Mouse (Mus musculus) heart, embryonic 14.5 days (tissue): ENCODE measurements around the gene Tia1. TPM values are rescaled to one million over a fixed set of nuclear protein-coding genes. Genes with fewer than 3 reads are reported as not detected.
A peak's percentile ranks its signal among the peaks of the same experiment; 100 is the strongest.

Source experiments
- ATAC-seq: fragments of 200-750 bp; cut with Nextera tagmentation; 2 replicates; pipeline ENCODE4 v1.8.0; 2017; ENCODE audit warnings: low read depth, moderate TSS enrichment; ENCODE audit not compliant: insufficient number of reproducible peaks, insufficient read depth, low FRiP score
- H3K27ac ChIP-seq, 2 experiments: fragments of 200-500 bp in 1 of 2; fragments of 300-500 bp in 1 of 2; sonication (generic) in 1 of 2; replicated peaks in 1 of 2; 2 replicates each; pipeline ENCODE4 v1.5.1; 2012 to 2014; ENCODE audit warnings: low read depth in 2 of 2, low read length in 2 of 2, control low read depth in 1 of 2, mild to moderate bottlenecking in 1 of 2, mixed read lengths in 1 of 2; ENCODE audit not compliant: control insufficient read depth in 1 of 2, insufficient read depth in 1 of 2
- H3K27me3 ChIP-seq: fragments of 300-500 bp; sonication (generic); 2 replicates; pipeline ENCODE4 v1.6.1; 2014; ENCODE audit warnings: mild to moderate bottlenecking, low read length, control low read depth; ENCODE audit not compliant: control insufficient read depth, insufficient read depth
- H3K36me3 ChIP-seq: fragments of 300-500 bp; sonication (generic); 2 replicates; pipeline ENCODE4 v1.6.1; 2014; ENCODE audit warnings: mild to moderate bottlenecking, control low read depth, low read length, mixed read lengths; ENCODE audit not compliant: control insufficient read depth, insufficient read depth
- H3K4me1 ChIP-seq, 2 experiments: fragments of 200-500 bp in 1 of 2; fragments of 300-500 bp in 1 of 2; sonication (generic) in 1 of 2; 2 replicates each; pipeline ENCODE4 v1.6.1; 2012 to 2014; ENCODE audit warnings: low read length in 2 of 2, control low read depth in 1 of 2, mixed read lengths in 1 of 2; ENCODE audit not compliant: control insufficient read depth in 2 of 2, insufficient read depth in 2 of 2
- H3K4me2 ChIP-seq: fragments of 300-500 bp; sonication (generic); 2 replicates; pipeline ENCODE4 v1.6.1; 2014; ENCODE audit warnings: mild to moderate bottlenecking, low read length
- H3K4me3 ChIP-seq, 2 experiments: fragments of 200-500 bp in 1 of 2; fragments of 300-500 bp in 1 of 2; sonication (generic) in 1 of 2; 2 replicates each; pipeline ENCODE4 v1.5.1; 2012 to 2014; ENCODE audit warnings: low read length in 2 of 2, mild to moderate bottlenecking in 2 of 2, control low read depth in 1 of 2, low read depth in 1 of 2, moderate library complexity in 1 of 2; ENCODE audit not compliant: control insufficient read depth in 1 of 2, insufficient read depth in 1 of 2
- H3K9ac ChIP-seq: fragments of 300-500 bp; sonication (generic); 2 replicates; pipeline ENCODE4 v1.6.1; 2014; ENCODE audit warnings: mild to moderate bottlenecking, low read length
- H3K9me3 ChIP-seq: fragments of 300-500 bp; sonication (generic); 2 replicates; pipeline ENCODE4 v1.6.1; 2016; ENCODE audit warnings: low read length, control low read depth; ENCODE audit not compliant: control insufficient read depth
- WGBS: fragments of 180-500 bp; shearing (Covaris S2); extraction: QIAGEN DNeasy Blood & Tissue Kit; methylation state at CpG from one replicate; pipeline ENCODE4 v1.1.7; 2014; 5-methylcytosine and 5-hydroxymethylcytosine counted together
- polyA plus RNA-seq: library from polyadenylated mRNA; unstranded; fragments of >200 nt; fragmentation: Nextera tagmentation; extraction: Ambion mirVana; gene quantifications from 2 replicates; pipeline ENCODE4 v1.2.1, GENCODE M21; 2014

Tia1 gene
- polyA plus RNA-seq, 1 experiment from 2014 or later, result 133 TPM

- WGBS, result 86% methylated on average over 3 of the region's 3 CpGs
Observed at GRCm38 (mm10) chr6:86463079-86463478, 59.1 kb downstream of the Tia1 start.

GRCm38 (mm10) chr6:86471317-86471716 is 67.3 kb downstream of the Tia1 start:
- peak overlapping the region; percentile 69 for H3K9ac ChIP-seq
- peak overlapping the region; percentile 62 for H3K4me2 ChIP-seq
- 91% methylated on average over 3 of the region's 3 CpGs for WGBS
- H3K4me1 ChIP-seq, result peaks cover 19 to 29% of the 10 kb centered on the region in 2 experiments
- H3K36me3 ChIP-seq, result peaks cover 23% of the 10 kb centered on the region
- peak overlapping the region in 1 of 2 experiments; percentile 44; a peak in 1 of 4 replicates for H3K4me3 ChIP-seq
- no peak for ATAC-seq
- peak overlapping the region; percentile 93 for H3K27ac ChIP-seq
- H3K27me3 ChIP-seq, result no peaks in the 10 kb centered on the region
- H3K9me3 ChIP-seq, result no peaks in the 10 kb centered on the region

More at GRCm38 (mm10) chr6:86463079-86463478, 59.1 kb downstream of the Tia1 start:
- H3K9me3 ChIP-seq, result no peaks in the 10 kb centered on the region
- H3K36me3 ChIP-seq, result peaks cover 85% of the 10 kb centered on the region
- no peak overlapping the region for H3K4me2 ChIP-seq
- no peaks in the 10 kb centered on the region for H3K4me1 ChIP-seq
- no peak overlapping the region for H3K27ac ChIP-seq
- ATAC-seq, result no peak
- no peak overlapping the region for H3K4me3 ChIP-seq
- no peaks in the 10 kb centered on the region for H3K27me3 ChIP-seq
- H3K9ac ChIP-seq, result no peak overlapping the region

GRCm38 (mm10) chr6:86471760-86472099 is 67.7 kb downstream of the Tia1 start:
- peak; percentile 16 for ATAC-seq
- H3K27me3 ChIP-seq, result no peaks in the 10 kb centered on the region

DNA sequence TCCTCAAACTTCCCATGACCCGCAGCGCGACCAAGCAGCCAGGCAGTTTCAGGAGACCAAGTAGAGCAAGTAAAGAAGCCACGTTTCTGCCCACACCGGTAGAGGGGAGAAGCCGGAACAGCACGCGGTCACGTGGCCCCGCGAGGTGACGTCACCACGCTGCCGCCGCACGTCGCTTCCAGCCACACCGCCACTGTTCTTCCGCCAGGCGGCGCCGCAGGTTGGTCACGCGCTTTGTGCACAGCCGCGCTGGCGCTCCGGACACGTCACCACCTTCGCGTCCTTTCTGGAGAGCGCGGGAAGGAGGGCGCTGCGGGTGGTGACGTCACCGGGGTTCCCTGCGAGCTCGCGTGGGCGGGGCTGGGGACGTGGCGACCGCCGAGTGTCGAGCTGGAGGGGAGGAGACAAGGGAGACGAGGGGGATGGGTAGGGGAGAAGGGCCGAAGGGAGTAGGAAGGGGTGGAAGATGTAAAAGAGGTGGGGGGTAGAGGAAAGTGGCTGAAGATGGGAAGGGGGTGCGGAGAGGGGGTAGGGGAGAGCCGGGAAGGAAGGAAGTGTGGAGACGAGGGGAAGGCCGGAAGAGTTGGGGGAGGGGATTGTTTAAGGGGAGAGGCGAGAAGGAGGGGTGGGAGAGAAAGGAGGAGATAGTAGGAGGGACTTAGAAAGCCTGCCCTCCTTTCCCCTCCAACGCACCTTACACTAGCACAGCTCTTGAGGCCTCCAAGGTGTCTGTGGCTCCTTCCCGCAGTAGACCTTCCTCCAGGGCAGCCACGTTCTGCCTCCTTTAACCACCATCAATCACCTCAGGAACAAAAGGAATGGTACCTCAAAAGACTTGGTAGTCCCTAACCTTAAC is 68.3 kb downstream of the Tia1 start:
- peak overlapping the region; percentile 72 for H3K9ac ChIP-seq
- WGBS, result under 1% methylated on average over 56 of the region's 56 CpGs
- peaks cover 21 to 29% of the 10 kb centered on the region in 2 experiments for H3K4me1 ChIP-seq

More at GRCm38 (mm10) chr6:86471760-86472099, 67.7 kb downstream of the Tia1 start:
- peak overlapping the region; percentile 93 for H3K27ac ChIP-seq
- peak overlapping the region; percentile 44 to 54 for H3K4me3 ChIP-seq
- H3K9ac ChIP-seq, result peak overlapping the region; percentile 69
- peaks cover 20% of the 10 kb centered on the region for H3K36me3 ChIP-seq
- H3K4me2 ChIP-seq, result peak overlapping the region; percentile 62
- no peaks in the 10 kb centered on the region for H3K9me3 ChIP-seq
- peaks cover 21 to 29% of the 10 kb centered on the region in 2 experiments for H3K4me1 ChIP-seq
- 23% methylated on average over 9 of the region's 9 CpGs for WGBS

DNA sequence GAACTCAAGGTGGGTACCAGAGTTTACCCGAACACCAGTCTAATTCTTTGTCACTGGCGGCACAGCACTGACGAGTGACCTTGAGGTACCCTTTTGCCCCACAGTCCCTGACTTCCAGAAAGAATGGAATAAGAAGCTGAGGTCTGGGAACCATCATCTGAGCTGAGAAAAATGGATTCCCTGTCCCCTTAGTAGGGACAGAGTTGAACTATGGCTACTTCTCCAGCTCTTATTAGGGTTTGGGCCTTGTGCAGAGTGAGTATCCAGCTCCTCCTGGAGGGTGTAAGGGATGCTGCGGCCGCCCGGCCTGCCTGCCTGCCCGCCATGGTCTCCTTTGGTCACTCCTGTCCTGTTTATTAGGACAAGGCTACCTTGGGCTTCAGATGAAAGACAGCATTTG is 69.1 kb downstream of the Tia1 start:
- ATAC-seq, result no peak
- H3K4me3 ChIP-seq, result peak overlapping the region; percentile 44 to 47
- no peaks in the 10 kb centered on the region for H3K27me3 ChIP-seq
- H3K9me3 ChIP-seq, result no peaks in the 10 kb centered on the region
- peak overlapping the region; percentile 69 for H3K4me2 ChIP-seq
- peaks cover 23 to 36% of the 10 kb centered on the region in 2 experiments for H3K4me1 ChIP-seq
- peak overlapping the region; percentile 72 for H3K9ac ChIP-seq
- peaks cover 11% of the 10 kb centered on the region for H3K36me3 ChIP-seq
- 65% methylated on average over 7 of the region's 7 CpGs for WGBS
- H3K27ac ChIP-seq, result peak overlapping the region; percentile 84 to 93

More for the DNA sequence above, 68.3 kb downstream of the Tia1 start:
- peak overlapping the region; percentile 93 for H3K27ac ChIP-seq
- peaks cover 14% of the 10 kb centered on the region for H3K36me3 ChIP-seq
- no peaks in the 10 kb centered on the region for H3K9me3 ChIP-seq
- no peaks in the 10 kb centered on the region for H3K27me3 ChIP-seq
- H3K4me2 ChIP-seq, result peak overlapping the region; percentile 69
- peak overlapping the region; percentile 44 to 54 for H3K4me3 ChIP-seq
- peak; percentile 94 for ATAC-seq

- Histone ChIP-seq H3K9me3 (no peaks in the 10 kb centered on the region), H3K4me3 (no peak overlapping the region), H3K4me2 (no peak overlapping the region), H3K36me3 (peaks cover 9% of the 10 kb centered on the region), H3K27ac (0 out of 4 replicates have a peak overlapping the region, but pooled peaks have one; percentile 12 to 79), H3K4me1 (peaks cover 28 to 41% of the 10 kb centered on the region in 2 experiments), H3K27me3 (no peaks in the 10 kb centered on the region), H3K9ac (no peak overlapping the region)
- no peak for ATAC-seq
- 91% methylated on average over 5 of the region's 5 CpGs for WGBS
Observed at GRCm38 (mm10) chr6:86474072-86474471, 70.1 kb downstream of the Tia1 start.

- Histone ChIP-seq H3K4me1 (peaks cover 28 to 47% of the 10 kb centered on the region in 2 experiments), H3K9ac (no peak overlapping the region), H3K27me3 (no peaks in the 10 kb centered on the region), H3K4me3 (no peak overlapping the region), H3K27ac (peak overlapping the region in 1 of 2 experiments; percentile 79; a peak in 2 of 4 replicates), H3K36me3 (peaks cover 4% of the 10 kb centered on the region), H3K4me2 (no peak overlapping the region), H3K9me3 (no peaks in the 10 kb centered on the region)
- no peak for ATAC-seq
Observed at GRCm38 (mm10) chr6:86474646-86475181, 70.7 kb downstream of the Tia1 start.
